Mouse (Mus musculus) forebrain, postnatal 0 days (tissue): ENCODE measurements around the gene Mlph. TPM values are rescaled to one million over a fixed set of nuclear protein-coding genes. Genes with fewer than 3 reads are reported as not detected.
A peak's percentile ranks its signal among the peaks of the same experiment; 100 is the strongest.

ENCODE experiments used
- ATAC-seq: fragments of 200-750 bp; cut with Nextera tagmentation; 2 replicates; pipeline ENCODE4 v1.8.0; 2017; ENCODE audit warnings: mild to moderate bottlenecking, moderate library complexity
- DNase-seq: peaks from one replicate; pipeline ENCODE4 v3.0.0-alpha.2; 2015
- H3K27ac ChIP-seq: fragments of 300-500 bp; sonication (generic); 2 replicates; pipeline ENCODE4 v1.5.1; 2014; ENCODE audit warnings: low read depth, mild to moderate bottlenecking, antibody characterized with exemption, low read length, moderate library complexity, mixed read lengths
- H3K27me3 ChIP-seq: fragments of 300-500 bp; sonication (generic); 2 replicates; pipeline ENCODE4 v1.6.1; 2014; ENCODE audit warnings: mild to moderate bottlenecking, low read length, mixed read lengths; ENCODE audit not compliant: insufficient read depth
- H3K36me3 ChIP-seq: fragments of 300-500 bp; sonication (generic); 2 replicates; pipeline ENCODE4 v1.6.1; 2014; ENCODE audit warnings: mild to moderate bottlenecking, moderate library complexity; ENCODE audit not compliant: insufficient read depth
- H3K4me1 ChIP-seq: fragments of 300-500 bp; sonication (generic); 2 replicates; pipeline ENCODE4 v1.6.1; 2014; ENCODE audit warnings: antibody characterized with exemption; ENCODE audit not compliant: insufficient read depth
- H3K4me2 ChIP-seq: fragments of 300-500 bp; sonication (generic); 2 replicates; pipeline ENCODE4 v1.6.1; 2014; ENCODE audit warnings: low read depth, mild to moderate bottlenecking, moderate library complexity
- H3K4me3 ChIP-seq: fragments of 300-500 bp; sonication (generic); 2 replicates; pipeline ENCODE4 v1.5.1; 2014; ENCODE audit warnings: low read depth, low read length, mixed read lengths
- H3K9ac ChIP-seq: fragments of 300-500 bp; sonication (generic); 2 replicates; pipeline ENCODE4 v1.6.1; 2014; ENCODE audit warnings: mild to moderate bottlenecking
- H3K9me3 ChIP-seq: fragments of 300-500 bp; sonication (generic); 2 replicates; pipeline ENCODE4 v1.6.1; 2016; ENCODE audit warnings: low read length
- CTCF ChIP-seq: sonication (generic); IDR thresholded peaks from 2 replicates; pipeline ENCODE4 v1.5.1; 2016; ENCODE audit warnings: antibody characterized with exemption, control low read depth, low read depth
- WGBS: fragments of 180-500 bp; shearing (Covaris S2); extraction: QIAGEN DNeasy Blood & Tissue Kit; methylation state at CpG from one replicate; pipeline ENCODE4 v1.1.7; 2014; 5-methylcytosine and 5-hydroxymethylcytosine counted together
- polyA plus RNA-seq: library from polyadenylated mRNA; unstranded; fragments of >200 nt; fragmentation: Nextera tagmentation; extraction: Ambion mirVana; gene quantifications from 2 replicates; pipeline ENCODE4 v1.2.1, GENCODE M21; 2015
- total RNA-seq: library from RNA; depleted of rRNA; stranded (reverse); fragments of >200 nt; gene quantifications from 2 replicates; pipeline ENCODE4 v1.2.3, GENCODE M21; 2014

The Mlph gene
- total and polyA plus RNA-seq, 2 experiments from 2014 or later, result 0.14 to 0.33 TPM

- peaks cover 14% of the 10 kb centered on the region; the same call in 1 of the 2 replicates for H3K4me1 ChIP-seq
- H3K9me3 ChIP-seq, result no peaks in the 10 kb centered on the region
- no peaks in the 10 kb centered on the region for H3K36me3 ChIP-seq
- 0 out of 2 replicates have a peak, but pooled peaks cover 5% of the 10 kb centered on the region for H3K27me3 ChIP-seq
- 70% methylated on average over 4 of the region's 4 CpGs for WGBS
- ATAC-seq, result no peak
- H3K9ac ChIP-seq, result no peak overlapping the region
- DNase-seq, result no peak
- no peak overlapping the region for H3K4me2 ChIP-seq
- TF ChIP-seq CTCF, result no peak
- no peak overlapping the region for H3K27ac ChIP-seq
- H3K4me3 ChIP-seq, result no peak overlapping the region
Measured at GRCm38 (mm10) chr1:90975960-90976359, 61.1 kb downstream of the Mlph start.

DNA sequence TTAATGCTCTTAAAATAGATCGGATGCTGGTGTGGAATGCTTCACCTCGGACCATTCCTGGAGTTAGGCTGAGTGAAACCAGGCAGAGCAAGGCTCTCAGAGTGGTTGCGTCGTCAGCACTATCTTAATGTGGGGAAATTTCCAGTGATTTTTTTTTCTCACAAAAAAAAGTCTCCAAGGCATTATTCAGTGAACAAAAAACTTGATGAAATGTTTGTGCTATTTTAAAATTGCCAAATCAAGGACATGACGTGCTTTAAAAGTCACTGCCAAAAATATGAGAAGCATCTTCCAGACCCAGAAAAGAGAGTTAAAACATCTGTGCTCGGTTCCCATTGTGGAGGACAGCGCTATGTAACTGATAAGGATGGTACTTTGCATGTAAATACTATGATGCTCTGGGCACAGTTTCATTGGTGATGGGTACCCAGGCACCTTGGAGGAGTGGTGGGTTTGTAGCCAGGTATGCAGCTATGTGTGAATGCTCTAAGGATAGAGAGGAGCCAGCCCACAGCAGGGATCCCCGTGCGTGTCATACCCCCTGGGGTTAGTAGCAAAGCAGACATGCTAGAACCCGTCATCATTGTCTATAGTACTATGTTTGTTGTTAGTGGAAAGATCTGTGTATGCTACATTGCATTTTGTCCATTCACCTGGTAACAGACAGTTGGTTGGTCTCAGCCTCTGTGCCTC lies 65.9 kb downstream of the Mlph start:
- no peaks in the 10 kb centered on the region for H3K9me3 ChIP-seq
- peak; percentile 66 for ATAC-seq
- H3K36me3 ChIP-seq, result no peaks in the 10 kb centered on the region
- H3K4me1 ChIP-seq, result 0 out of 2 replicates have a peak, but pooled peaks cover 2% of the 10 kb centered on the region
- WGBS, result 73% methylated on average over 10 of the region's 10 CpGs
- no peak for TF ChIP-seq CTCF
- no peak overlapping the region for H3K9ac ChIP-seq
- H3K4me3 ChIP-seq, result no peak overlapping the region
- DNase-seq, result peak; percentile 26
- no peaks in the 10 kb centered on the region for H3K27me3 ChIP-seq
- no peak overlapping the region for H3K27ac ChIP-seq
- no peak overlapping the region for H3K4me2 ChIP-seq

DNA sequence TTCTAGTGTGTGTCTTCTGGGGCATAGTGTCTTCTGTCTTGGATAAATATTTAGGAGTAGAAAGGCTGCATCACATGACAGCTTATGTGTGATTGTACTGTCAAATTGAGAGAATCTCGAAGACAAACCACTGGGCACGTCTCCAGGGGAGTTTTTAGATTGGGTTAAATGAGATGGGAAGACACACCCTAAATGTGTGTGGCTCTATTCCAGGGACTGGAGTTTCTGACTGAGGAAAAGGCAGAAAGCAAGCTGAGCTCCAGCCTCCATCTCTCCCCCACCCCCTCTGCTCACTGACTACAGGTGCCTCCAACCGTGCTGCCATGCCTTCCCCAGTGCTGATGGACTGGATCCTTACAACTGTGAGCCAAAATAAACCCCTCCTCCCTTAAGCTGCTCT lies 66.5 kb downstream of the Mlph start:
- 52% methylated on average over 3 of the region's 3 CpGs for WGBS
- H3K36me3 ChIP-seq, result no peaks in the 10 kb centered on the region
- no peaks in the 10 kb centered on the region for H3K9me3 ChIP-seq
- no peaks in the 10 kb centered on the region for H3K27me3 ChIP-seq
- H3K4me2 ChIP-seq, result no peak overlapping the region
- H3K9ac ChIP-seq, result no peak overlapping the region
- DNase-seq, result peak; percentile 23
- TF ChIP-seq CTCF, result no peak
- no peaks in the 10 kb centered on the region for H3K4me1 ChIP-seq
- ATAC-seq, result peak; percentile 6; the same call in 1 of the 2 replicates
- H3K27ac ChIP-seq, result no peak overlapping the region
- H3K4me3 ChIP-seq, result no peak overlapping the region

GRCm38 (mm10) chr1:90995916-90996315 lies 81.0 kb downstream of the Mlph start:
- Histone ChIP-seq H3K9me3 (no peaks in the 10 kb centered on the region), H3K4me2 (no peak overlapping the region), H3K4me1 (peaks cover 16% of the 10 kb centered on the region; the same call in 1 of the 2 replicates), H3K36me3 (no peaks in the 10 kb centered on the region), H3K4me3 (no peak overlapping the region), H3K27ac (no peak overlapping the region), H3K9ac (no peak overlapping the region), H3K27me3 (no peaks in the 10 kb centered on the region)
- ATAC-seq (no peak), DNase-seq (no peak)
- 97% methylated on average over 1 of the region's 1 CpGs for WGBS
- no peak for TF ChIP-seq CTCF

DNA sequence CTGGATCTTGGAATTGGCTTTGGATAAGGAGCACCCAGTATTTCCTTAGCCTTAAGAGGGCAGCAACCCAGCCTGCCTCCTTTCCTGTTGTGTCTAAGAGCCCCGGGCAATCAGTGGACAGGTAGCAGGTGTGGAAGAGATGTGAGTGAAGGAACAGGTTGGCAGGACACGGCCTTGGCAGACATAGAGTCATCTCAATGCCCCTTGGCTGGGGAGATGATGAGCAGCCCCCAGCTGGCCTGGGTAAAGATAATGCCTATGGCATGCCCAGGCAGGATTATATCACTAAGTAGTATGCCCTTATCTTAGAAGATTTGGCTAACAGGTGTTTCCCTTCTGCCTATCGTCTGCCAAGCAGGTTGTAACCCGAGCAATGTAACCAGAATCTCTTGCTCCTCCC lies 82.3 kb downstream of the Mlph start:
- DNase-seq, result no peak
- Histone ChIP-seq H3K27me3 (no peaks in the 10 kb centered on the region), H3K27ac (no peak overlapping the region), H3K9me3 (no peaks in the 10 kb centered on the region), H3K4me3 (no peak overlapping the region), H3K36me3 (no peaks in the 10 kb centered on the region), H3K4me1 (peaks cover 16% of the 10 kb centered on the region; the same call in 1 of the 2 replicates), H3K4me2 (no peak overlapping the region), H3K9ac (no peak overlapping the region)
- no peak for ATAC-seq
- TF ChIP-seq CTCF, result no peak
- 80% methylated on average over 4 of the region's 4 CpGs for WGBS

DNA sequence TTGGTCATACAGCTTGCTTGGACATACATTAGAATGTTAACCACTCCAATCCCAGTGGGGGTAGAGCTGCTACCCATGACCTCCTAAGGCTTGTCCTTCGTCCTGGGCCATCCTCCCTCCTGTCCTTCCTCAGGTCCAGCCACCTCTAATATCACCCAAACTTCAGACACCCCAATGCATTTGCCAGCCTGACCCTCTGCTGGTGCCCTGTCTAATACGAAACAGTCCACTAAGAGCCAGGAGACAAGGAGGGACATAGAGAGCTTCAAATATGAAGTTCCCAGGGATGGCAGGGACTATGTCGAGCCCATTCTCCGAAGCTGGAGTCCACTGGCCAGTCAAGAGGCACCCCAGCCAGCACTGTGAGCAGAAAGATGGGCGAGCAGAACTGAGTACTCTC lies 82.8 kb downstream of the Mlph start:
- no peak overlapping the region for H3K27ac ChIP-seq
- H3K4me3 ChIP-seq, result peak overlapping the region; percentile 78; the same call in 1 of the 2 replicates
- H3K9me3 ChIP-seq, result no peaks in the 10 kb centered on the region
- WGBS, result 90% methylated on average over 5 of the region's 5 CpGs
- TF ChIP-seq CTCF, result no peak
- no peak for ATAC-seq
- no peak for DNase-seq
- no peak overlapping the region for H3K9ac ChIP-seq
- H3K27me3 ChIP-seq, result no peaks in the 10 kb centered on the region
- H3K4me2 ChIP-seq, result peak overlapping the region; percentile 97
- no peaks in the 10 kb centered on the region for H3K36me3 ChIP-seq
- H3K4me1 ChIP-seq, result peaks cover 16% of the 10 kb centered on the region; the same call in 1 of the 2 replicates

DNA sequence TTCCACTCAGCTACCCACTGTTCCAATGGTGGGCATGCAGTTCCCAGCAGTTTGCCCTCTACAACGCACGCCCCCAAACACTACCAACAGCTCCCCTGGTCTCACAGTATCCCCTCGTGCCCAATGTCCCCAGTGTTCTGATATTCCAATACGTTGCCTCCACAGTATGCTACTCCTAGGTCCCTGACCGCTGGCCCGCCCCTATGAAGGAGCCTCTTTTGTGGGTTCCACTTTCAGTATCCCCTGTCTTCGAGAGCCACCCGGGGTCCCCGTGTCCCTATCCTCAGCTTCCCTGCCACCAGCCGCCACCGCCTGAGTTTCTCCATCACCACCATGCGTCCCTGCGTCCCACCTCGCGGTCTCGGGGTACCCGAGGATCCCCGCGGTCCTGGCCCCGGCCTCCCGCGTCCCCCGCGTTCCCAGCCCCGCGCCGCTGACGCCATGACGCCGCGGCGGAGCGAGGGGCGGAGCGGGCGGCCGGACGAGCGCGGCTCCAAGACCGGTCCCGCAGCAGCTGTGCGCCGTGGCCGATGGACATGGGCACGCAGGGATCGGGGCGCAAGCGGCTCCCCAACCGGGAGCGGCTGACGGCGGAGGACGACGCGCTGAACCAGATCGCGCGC lies 83.5 kb downstream of the Mlph start, which contains the start of gene Lrrfip1:
Gene Lrrfip1 (plus strand): TSS at position 470 of the 623 bp plus-strand sequence.
- Histone ChIP-seq H3K27ac (peak within 1 kb of the TSS; percentile 70; the same call in 1 of the 2 replicates), H3K4me1 (peaks cover 16% of the 10 kb centered on the region; the same call in 1 of the 2 replicates), H3K4me3 (peak within 1 kb of the TSS; percentile 78), H3K9me3 (no peaks in the 10 kb centered on the region), H3K4me2 (peak within 1 kb of the TSS; percentile 97), H3K27me3 (no peaks in the 10 kb centered on the region), H3K36me3 (no peaks in the 10 kb centered on the region), H3K9ac (peak within 1 kb of the TSS; percentile 90)
- 5% methylated on average over 59 of the region's 59 CpGs for WGBS
- no peak for TF ChIP-seq CTCF
- DNase-seq (peak; percentile 67), ATAC-seq (peak; percentile 88)
